Mouse (Mus musculus) lung, postnatal 0 days (tissue): ENCODE measurements around the gene Drosha. TPM values are rescaled to one million over a fixed set of nuclear protein-coding genes. Genes with fewer than 3 reads are reported as not detected.

ENCODE experiments used
- ATAC-seq: fragments of 200-750 bp; cut with Nextera tagmentation; 2 replicates; pipeline ENCODE4 v1.8.0; 2017; ENCODE audit warnings: moderate library complexity
- DNase-seq: peaks from one replicate; pipeline ENCODE4 v3.0.0-alpha.2; 2016; ENCODE audit warnings: low spot score
- H3K27ac ChIP-seq: fragments of 300-500 bp; sonication (generic); 2 replicates; pipeline ENCODE4 v1.5.1; 2014; ENCODE audit warnings: antibody characterized with exemption, mild to moderate bottlenecking, low read length, mixed read lengths
- H3K27me3 ChIP-seq: fragments of 300-500 bp; sonication (generic); replicated peaks from 2 replicates; pipeline ENCODE4 v1.6.1; 2014; ENCODE audit warnings: low read length, mixed read lengths; ENCODE audit not compliant: insufficient read depth
- H3K36me3 ChIP-seq: fragments of 300-500 bp; sonication (generic); 2 replicates; pipeline ENCODE4 v1.6.1; 2014; ENCODE audit warnings: low read length, mixed read lengths; ENCODE audit not compliant: insufficient read depth
- H3K4me1 ChIP-seq: fragments of 300-500 bp; sonication (generic); 2 replicates; pipeline ENCODE4 v1.6.1; 2014; ENCODE audit warnings: antibody characterized with exemption, low read depth, low read length, mixed read lengths; ENCODE audit not compliant: insufficient read depth
- H3K4me2 ChIP-seq: fragments of 300-500 bp; sonication (generic); replicated peaks from 2 replicates; pipeline ENCODE4 v1.6.1; 2014; ENCODE audit warnings: low read depth, mild to moderate bottlenecking, low read length, moderate library complexity, mixed read lengths
- H3K4me3 ChIP-seq: fragments of 300-500 bp; sonication (generic); 2 replicates; pipeline ENCODE4 v1.5.1; 2014; ENCODE audit warnings: low read depth, low read length
- H3K9ac ChIP-seq: fragments of 300-500 bp; sonication (generic); replicated peaks from 2 replicates; pipeline ENCODE4 v1.6.1; 2014; ENCODE audit warnings: low read depth, mild to moderate bottlenecking
- H3K9me3 ChIP-seq: fragments of 300-500 bp; sonication (generic); 2 replicates; pipeline ENCODE4 v1.6.1; 2016; ENCODE audit warnings: low read length, mixed read lengths
- CTCF ChIP-seq: IDR thresholded peaks from 2 replicates; pipeline ENCODE4 v1.5.1; 2016; ENCODE audit warnings: antibody characterized with exemption, mild to moderate bottlenecking
- EP300 ChIP-seq: IDR thresholded peaks from 2 replicates; pipeline ENCODE4 v1.6.1; 2016; ENCODE audit warnings: antibody characterized with exemption, mild to moderate bottlenecking, control low read depth
- WGBS: fragments of 180-500 bp; shearing (Covaris S2); extraction: QIAGEN DNeasy Blood & Tissue Kit; methylation state at CpG from one replicate; pipeline ENCODE4 v1.1.7; 2014; 5-methylcytosine and 5-hydroxymethylcytosine counted together
- microRNA-seq: library from miRNA; unstranded; fragments of <30 nt; microRNA quantifications from one replicate; pipeline ENCODE4, GENCODE M21; 2016
- polyA plus RNA-seq: library from polyadenylated mRNA; unstranded; fragments of >200 nt; fragmentation: Nextera tagmentation; extraction: Ambion mirVana; gene quantifications from 2 replicates; pipeline ENCODE4 v1.2.1, GENCODE M21; 2015

Drosha gene
- polyA plus RNA-seq, 1 experiment from 2014 or later: 9.7 TPM

DNA sequence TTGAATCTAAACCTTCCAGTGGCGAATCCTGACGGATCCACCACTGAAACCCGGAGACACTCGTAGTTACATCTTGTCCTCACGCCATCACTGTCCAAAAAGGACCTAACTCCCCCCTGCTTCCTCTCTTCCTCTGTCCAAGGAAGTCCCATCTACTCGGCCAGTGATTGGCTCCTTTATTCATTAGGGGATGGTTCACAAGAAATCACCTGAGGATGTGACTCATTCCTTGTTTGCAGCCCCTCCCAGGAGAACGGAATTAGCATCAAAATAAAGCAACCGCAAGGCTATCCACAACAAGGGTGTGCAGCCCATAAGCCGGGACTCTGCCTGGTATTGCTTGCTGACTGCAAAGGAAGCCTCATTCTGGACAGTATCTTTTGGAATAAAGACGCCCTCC, 137.6 kb downstream of the Drosha start:
- DNase-seq: no peak
- H3K27me3 ChIP-seq: no peaks in the 10 kb centered on the region
- H3K9ac ChIP-seq: no peak overlapping the region
- TF ChIP-seq EP300: no peak
- no peaks in the 10 kb centered on the region for H3K4me1 ChIP-seq
- 84% methylated on average over 10 of the region's 10 CpGs for WGBS
- H3K4me2 ChIP-seq: no peak overlapping the region
- H3K4me3 ChIP-seq: no peak overlapping the region
- H3K36me3 ChIP-seq: no peaks in the 10 kb centered on the region
- no peak overlapping the region for H3K27ac ChIP-seq
- H3K9me3 ChIP-seq: no peaks in the 10 kb centered on the region
- no peak for ATAC-seq

DNA sequence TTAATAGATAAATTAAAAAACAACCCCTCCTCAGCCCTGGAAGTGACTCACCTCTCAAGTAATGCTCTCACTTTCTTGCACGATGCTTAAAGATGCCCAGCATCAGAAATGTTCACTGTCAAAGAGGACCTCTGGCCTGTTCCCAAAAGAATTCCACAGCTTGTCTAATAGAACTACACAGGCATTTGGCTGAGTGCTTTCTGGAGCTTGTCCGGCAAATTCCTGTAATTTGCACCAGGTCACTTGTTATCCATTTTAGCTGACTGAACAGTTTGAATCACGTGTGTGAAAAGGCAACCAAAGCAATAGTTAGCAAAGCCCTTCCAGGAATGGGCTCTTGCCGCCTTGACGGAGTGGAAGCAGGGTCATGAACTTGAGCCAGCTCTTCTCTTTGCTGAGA, 140.6 kb downstream of the Drosha start:
- Histone ChIP-seq H3K36me3 (no peaks in the 10 kb centered on the region), H3K9me3 (no peaks in the 10 kb centered on the region), H3K4me3 (no peak overlapping the region), H3K4me1 (no peaks in the 10 kb centered on the region), H3K9ac (no peak overlapping the region), H3K27ac (no peak overlapping the region), H3K27me3 (no peaks in the 10 kb centered on the region), H3K4me2 (no peak overlapping the region)
- 69% methylated on average over 5 of the region's 5 CpGs for WGBS
- ATAC-seq (no peak), DNase-seq (no peak)
- no peak for TF ChIP-seq EP300
- TF ChIP-seq CTCF: no peak

DNA sequence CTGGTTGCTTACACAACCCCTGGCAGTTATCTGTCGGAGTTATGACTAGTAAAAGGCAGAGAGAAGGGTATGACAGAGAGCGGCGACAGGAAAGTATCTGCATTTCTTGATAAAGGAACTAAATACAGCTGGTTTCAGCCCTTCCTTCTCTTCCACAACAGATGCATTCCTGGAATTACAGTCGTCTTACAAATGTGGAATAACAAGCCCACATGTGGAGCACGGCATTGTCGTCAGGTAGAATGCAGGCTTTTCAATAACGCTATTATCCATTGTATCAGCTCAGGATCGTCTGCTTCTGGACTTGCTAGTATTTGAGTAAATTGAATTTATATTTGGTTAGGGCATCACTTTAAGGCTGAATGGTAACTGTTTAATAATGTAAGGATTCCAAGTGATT, 144.2 kb downstream of the Drosha start:
- Histone ChIP-seq H3K4me2 (no peak overlapping the region), H3K9ac (no peak overlapping the region), H3K36me3 (no peaks in the 10 kb centered on the region), H3K9me3 (no peaks in the 10 kb centered on the region), H3K4me3 (no peak overlapping the region), H3K27ac (no peak overlapping the region), H3K4me1 (no peaks in the 10 kb centered on the region), H3K27me3 (no peaks in the 10 kb centered on the region)
- 74% methylated on average over 8 of the region's 8 CpGs for WGBS
- no peak for ATAC-seq
- DNase-seq: no peak
- no peak for TF ChIP-seq EP300
- no peak for TF ChIP-seq CTCF

DNA sequence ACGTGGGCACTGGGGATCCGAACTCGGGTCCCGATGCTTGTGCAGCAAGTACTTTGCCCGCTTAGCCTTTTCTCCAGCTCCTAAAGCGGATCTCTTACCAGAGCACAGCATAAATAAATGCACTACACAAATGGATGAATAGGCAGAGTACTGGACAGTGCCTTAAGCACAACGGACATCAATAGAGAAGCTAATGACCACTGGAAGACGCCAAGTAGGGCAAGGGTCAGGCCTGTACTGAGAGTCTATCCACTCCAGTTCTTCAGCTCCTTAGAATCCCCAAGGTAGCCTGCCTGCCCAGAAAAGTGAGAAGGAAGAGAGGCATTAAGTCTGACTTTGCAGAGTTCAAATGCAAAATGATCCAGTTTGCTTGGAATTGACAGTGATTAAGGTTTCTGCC, 147.8 kb downstream of the Drosha start:
- Histone ChIP-seq H3K9me3 (no peaks in the 10 kb centered on the region), H3K4me2 (no peak overlapping the region), H3K4me1 (no peaks in the 10 kb centered on the region), H3K4me3 (no peak overlapping the region), H3K27ac (no peak overlapping the region), H3K36me3 (no peaks in the 10 kb centered on the region), H3K9ac (no peak overlapping the region), H3K27me3 (no peaks in the 10 kb centered on the region)
- TF ChIP-seq EP300: no peak
- TF ChIP-seq CTCF: no peak
- WGBS: 85% methylated on average over 8 of the region's 8 CpGs
- ATAC-seq (no peak), DNase-seq (no peak)

Small RNA genes lying within 50 kb of the gene (microRNA-seq; reads per million reads assigned to microRNA genes)
- gene Gm47288: not detected

Other genes starting within 250 kb of the Drosha start
- gene Pdzd2, start 84.9 kb upstream of the Drosha start, polyA plus RNA-seq: 114 and 116 TPM in 2 replicates
- gene 6030458C11Rik, start 166 bp upstream of the Drosha start, polyA plus RNA-seq: 17.4 and 17.7 TPM in 2 replicates